Mouse (Mus musculus): ENCODE data around the gene Fgf8. TPM values are rescaled to one million over a fixed set of nuclear protein-coding genes. Genes with fewer than 3 reads are reported as not detected.

Fgf8 gene
- polyA plus RNA-seq, 1 experiment from 2014 or later = 0.47 TPM

- no peak for ATAC-seq (replicated peaks; ENCODE audit: extremely low read depth, insufficient read depth, low FRiP score)
- no peaks in the 10 kb centered on the region for H3K9me3 ChIP-seq (replicated peaks; ENCODE audit: control insufficient read depth, low read length)
- H3K4me1 ChIP-seq (ENCODE audit: control insufficient read depth, insufficient read depth, low read length) = peaks cover 18% of the 10 kb centered on the region
- H3K4me2 ChIP-seq (ENCODE audit: low read depth, low read length) = no peak overlapping the region
- no peak overlapping the region for H3K4me3 ChIP-seq (ENCODE audit: low read length)
- no peak overlapping the region for H3K27ac ChIP-seq (ENCODE audit: low read length)
- WGBS = 84% methylated on average over 7 of the region's 7 CpGs
- H3K36me3 ChIP-seq (ENCODE audit: control insufficient read depth, insufficient read depth) = peaks cover 38% of the 10 kb centered on the region
- H3K9ac ChIP-seq (ENCODE audit: low read length) = no peak overlapping the region
- no peaks in the 10 kb centered on the region for H3K27me3 ChIP-seq (ENCODE audit: control insufficient read depth, insufficient read depth, low read length)
These were observed 9.2 kb upstream of the Fgf8 start for GRCm38 (mm10) chr19:45751881-45752280.

GRCm38 (mm10) chr19:45749243-45750043 is 6.7 kb upstream of the Fgf8 start, which contains the start of gene Npm3:
Gene Npm3 (minus strand): TSS chr19:45749591.
- under 1% methylated on average over 49 of the region's 60 CpGs for WGBS
- Histone ChIP-seq H3K9me3 (replicated peaks; ENCODE audit: control insufficient read depth, low read length) (no peaks in the 10 kb centered on the region), H3K4me3 (ENCODE audit: low read length) (peak within 1 kb of the TSS; percentile 93), H3K4me2 (ENCODE audit: low read depth, low read length) (peak within 1 kb of the TSS; percentile 96), H3K9ac (ENCODE audit: low read length) (peak within 1 kb of the TSS; percentile 94), H3K27ac (ENCODE audit: low read length) (peak within 1 kb of the TSS; percentile 23), H3K36me3 (ENCODE audit: control insufficient read depth, insufficient read depth) (peaks cover 24% of the 10 kb centered on the region), H3K4me1 (ENCODE audit: control insufficient read depth, insufficient read depth, low read length) (peaks cover 35% of the 10 kb centered on the region), H3K27me3 (ENCODE audit: control insufficient read depth, insufficient read depth, low read length) (peaks cover 16% of the 10 kb centered on the region)
- ATAC-seq (replicated peaks; ENCODE audit: extremely low read depth, insufficient read depth, low FRiP score) = peak; percentile 75

- Histone ChIP-seq H3K4me1 (ENCODE audit: control insufficient read depth, insufficient read depth, low read length) (peaks cover 35% of the 10 kb centered on the region), H3K9me3 (replicated peaks; ENCODE audit: control insufficient read depth, low read length) (no peaks in the 10 kb centered on the region), H3K9ac (ENCODE audit: low read length) (peak overlapping the region; percentile 94), H3K4me2 (ENCODE audit: low read depth, low read length) (peak overlapping the region; percentile 96), H3K27me3 (ENCODE audit: control insufficient read depth, insufficient read depth, low read length) (peaks cover 21% of the 10 kb centered on the region), H3K36me3 (ENCODE audit: control insufficient read depth, insufficient read depth) (peaks cover 19% of the 10 kb centered on the region), H3K4me3 (ENCODE audit: low read length) (peak overlapping the region; percentile 93), H3K27ac (ENCODE audit: low read length) (no peak overlapping the region)
- WGBS = 1% methylated on average over 33 of the region's 33 CpGs
- peak; percentile 11; the same call in 1 of the 2 replicates for ATAC-seq (replicated peaks; ENCODE audit: extremely low read depth, insufficient read depth, low FRiP score)
These were observed 6.1 kb upstream of the Fgf8 start for GRCm38 (mm10) chr19:45748691-45749242.

- WGBS = 39% methylated on average over 9 of the region's 9 CpGs
- Histone ChIP-seq H3K9ac (ENCODE audit: low read length) (peak overlapping the region; percentile 94; the same call in 1 of the 2 replicates), H3K27ac (ENCODE audit: low read length) (no peak overlapping the region), H3K36me3 (ENCODE audit: control insufficient read depth, insufficient read depth) (peaks cover 16% of the 10 kb centered on the region), H3K4me1 (ENCODE audit: control insufficient read depth, insufficient read depth, low read length) (peaks cover 35% of the 10 kb centered on the region), H3K4me3 (ENCODE audit: low read length) (peak overlapping the region; percentile 93), H3K27me3 (ENCODE audit: control insufficient read depth, insufficient read depth, low read length) (peaks cover 26% of the 10 kb centered on the region), H3K9me3 (replicated peaks; ENCODE audit: control insufficient read depth, low read length) (no peaks in the 10 kb centered on the region), H3K4me2 (ENCODE audit: low read depth, low read length) (peak overlapping the region; percentile 96)
- no peak for ATAC-seq (replicated peaks; ENCODE audit: extremely low read depth, insufficient read depth, low FRiP score)
These were observed 5.5 kb upstream of the Fgf8 start for GRCm38 (mm10) chr19:45748206-45748605.

- WGBS = 25% methylated on average over 11 of the region's 11 CpGs
- Histone ChIP-seq H3K27me3 (ENCODE audit: control insufficient read depth, insufficient read depth, low read length) (peaks cover 33% of the 10 kb centered on the region), H3K9ac (ENCODE audit: low read length) (no peak overlapping the region), H3K4me1 (ENCODE audit: control insufficient read depth, insufficient read depth, low read length) (peaks cover 39% of the 10 kb centered on the region), H3K4me3 (ENCODE audit: low read length) (no peak overlapping the region), H3K9me3 (replicated peaks; ENCODE audit: control insufficient read depth, low read length) (no peaks in the 10 kb centered on the region), H3K27ac (ENCODE audit: low read length) (no peak overlapping the region), H3K36me3 (ENCODE audit: control insufficient read depth, insufficient read depth) (peaks cover 10% of the 10 kb centered on the region), H3K4me2 (ENCODE audit: low read depth, low read length) (no peak overlapping the region)
- no peak for ATAC-seq (replicated peaks; ENCODE audit: extremely low read depth, insufficient read depth, low FRiP score)
These were observed 4.5 kb upstream of the Fgf8 start for GRCm38 (mm10) chr19:45747028-45747867.

- WGBS = 12% methylated on average over 29 of the region's 29 CpGs
- Histone ChIP-seq H3K27ac (ENCODE audit: low read length) (no peak overlapping the region), H3K4me3 (ENCODE audit: low read length) (peak overlapping the region; percentile 31), H3K4me2 (ENCODE audit: low read depth, low read length) (peak overlapping the region; percentile 58), H3K9me3 (replicated peaks; ENCODE audit: control insufficient read depth, low read length) (no peaks in the 10 kb centered on the region), H3K36me3 (ENCODE audit: control insufficient read depth, insufficient read depth) (peaks cover 4% of the 10 kb centered on the region), H3K4me1 (ENCODE audit: control insufficient read depth, insufficient read depth, low read length) (peaks cover 45% of the 10 kb centered on the region), H3K27me3 (ENCODE audit: control insufficient read depth, insufficient read depth, low read length) (peaks cover 41% of the 10 kb centered on the region), H3K9ac (ENCODE audit: low read length) (no peak overlapping the region)
- no peak for ATAC-seq (replicated peaks; ENCODE audit: extremely low read depth, insufficient read depth, low FRiP score)
These were observed 3.7 kb upstream of the Fgf8 start for GRCm38 (mm10) chr19:45746153-45747020.

- no peak for ATAC-seq (replicated peaks; ENCODE audit: extremely low read depth, insufficient read depth, low FRiP score)
- peaks cover 45% of the 10 kb centered on the region for H3K4me1 ChIP-seq (ENCODE audit: control insufficient read depth, insufficient read depth, low read length)
- 0 out of 2 replicates have a peak overlapping the region, but pooled peaks have one; percentile 11 for H3K9ac ChIP-seq (ENCODE audit: low read length)
- peak overlapping the region; percentile 31 for H3K4me3 ChIP-seq (ENCODE audit: low read length)
- H3K27me3 ChIP-seq (ENCODE audit: control insufficient read depth, insufficient read depth, low read length) = peaks cover 49% of the 10 kb centered on the region
- peaks cover 2% of the 10 kb centered on the region; the same call in 1 of the 2 replicates for H3K36me3 ChIP-seq (ENCODE audit: control insufficient read depth, insufficient read depth)
- peak overlapping the region; percentile 58 for H3K4me2 ChIP-seq (ENCODE audit: low read depth, low read length)
- H3K9me3 ChIP-seq (replicated peaks; ENCODE audit: control insufficient read depth, low read length) = no peaks in the 10 kb centered on the region
- 5% methylated on average over 32 of the region's 32 CpGs for WGBS
- H3K27ac ChIP-seq (ENCODE audit: low read length) = no peak overlapping the region
These were observed 2.8 kb upstream of the Fgf8 start for GRCm38 (mm10) chr19:45745344-45746152.

Measured in heart, embryonic 16.5 days (tissue).